Mouse (Mus musculus): Measurements from ENCODE around the gene Gm20547. TPM values are rescaled to one million over a fixed set of nuclear protein-coding genes. Genes with fewer than 3 reads are reported as not detected.

Gm20547 gene
- total RNA-seq, 2 experiments from 2014 or later, result not detected

- no peak for DNase-seq
Measured at GRCm38 (mm10) chr17:34896366-34896765, 14.5 kb upstream of the Gm20547 start.

- no peak for DNase-seq
Measured at GRCm38 (mm10) chr17:34895724-34896123, 13.9 kb upstream of the Gm20547 start.

GRCm38 (mm10) chr17:34894801-34895530 is 13.1 kb upstream of the Gm20547 start:
- DNase-seq, result peak; percentile 70

- DNase-seq, result peak; percentile 96
Measured at GRCm38 (mm10) chr17:34894074-34894597, 12.3 kb upstream of the Gm20547 start.

GRCm38 (mm10) chr17:34893072-34893824 is 11.4 kb upstream of the Gm20547 start:
- no peak for DNase-seq

- no peak for DNase-seq
Measured at GRCm38 (mm10) chr17:34891377-34891776, 9.5 kb upstream of the Gm20547 start.

- no peak for DNase-seq
Measured at GRCm38 (mm10) chr17:34890074-34890743, 8.4 kb upstream of the Gm20547 start.

- DNase-seq, result no peak
Measured at GRCm38 (mm10) chr17:34887942-34888341, 6.1 kb upstream of the Gm20547 start.

GRCm38 (mm10) chr17:34885615-34886014 is 3.8 kb upstream of the Gm20547 start:
- DNase-seq, result no peak

- no peak for DNase-seq
Measured at GRCm38 (mm10) chr17:34884704-34885103, 2.9 kb upstream of the Gm20547 start.

- no peak for DNase-seq
Measured at GRCm38 (mm10) chr17:34883332-34883731, 1.5 kb upstream of the Gm20547 start.

GRCm38 (mm10) chr17:34881166-34881565 is 676 bp downstream of the Gm20547 start:
- DNase-seq, result no peak

- DNase-seq, result no peak
Measured at GRCm38 (mm10) chr17:34879336-34879879, 2.4 kb downstream of the Gm20547 start, which contains the start of gene Zbtb12. Gene Zbtb12, plus strand, starts transcription at chr17:34879483.

GRCm38 (mm10) chr17:34874321-34874720 is 7.5 kb downstream of the Gm20547 start:
- DNase-seq, result no peak

- no peak for DNase-seq
Measured at GRCm38 (mm10) chr17:34865981-34866380, 15.9 kb downstream of the Gm20547 start.

GRCm38 (mm10) chr17:34862416-34863081 is 19.3 kb downstream of the Gm20547 start, which contains the start of gene Cfb:
Gene Cfb, minus strand, starts transcription at chr17:34862518.
- DNase-seq, result no peak

- no peak for DNase-seq
Measured at GRCm38 (mm10) chr17:34861704-34862415, 20.0 kb downstream of the Gm20547 start.

GRCm38 (mm10) chr17:34860514-34860913 is 21.3 kb downstream of the Gm20547 start:
- no peak for DNase-seq

- no peak for DNase-seq
Measured at GRCm38 (mm10) chr17:34858670-34859069, 23.2 kb downstream of the Gm20547 start.

GRCm38 (mm10) chr17:34855825-34856224 is 26.0 kb downstream of the Gm20547 start:
- peak; percentile 67 for DNase-seq

GRCm38 (mm10) chr17:34854761-34855160 is 27.1 kb downstream of the Gm20547 start:
- no peak for DNase-seq
